Mouse (Mus musculus) CH12.LX (cell line): ENCODE results near the gene Calhm1. TPM values are rescaled to one million over a fixed set of nuclear protein-coding genes. Genes with fewer than 3 reads are reported as not detected.

Experiments
- DNase-seq: peaks from one replicate; pipeline ENCODE4 v3.0.0-alpha.2; 2013; ENCODE audit errors: extremely low read depth
- H3K27ac ChIP-seq: 2 replicates; pipeline ENCODE4 v1.5.1; 2012; ENCODE audit warnings: low read depth, mild to moderate bottlenecking, control low read depth, moderate library complexity; ENCODE audit not compliant: insufficient read depth
- H3K27me3 ChIP-seq: replicated peaks from 2 replicates; pipeline ENCODE3; 2012; ENCODE audit warnings: inconsistent platforms
- H3K36me3 ChIP-seq, 2 experiments: replicated peaks in 1 of 2; 2 replicates each; pipeline versions ENCODE3 to v1.6.1; 2012; ENCODE audit warnings: inconsistent platforms in 1 of 2, low read length in 1 of 2, mild to moderate bottlenecking in 1 of 2, mixed read lengths in 1 of 2, moderate library complexity in 1 of 2; ENCODE audit not compliant: control insufficient read depth in 1 of 2, insufficient read depth in 1 of 2
- H3K4me1 ChIP-seq, 2 experiments: 2 replicates each; pipeline ENCODE4 v1.6.1; 2012; ENCODE audit warnings: inconsistent platforms in 1 of 2, moderate library complexity in 1 of 2; ENCODE audit not compliant: insufficient read depth in 2 of 2, control insufficient read depth in 1 of 2
- H3K4me2 ChIP-seq: 2 replicates; pipeline ENCODE4 v1.6.1; 2012; ENCODE audit warnings: low read depth, mild to moderate bottlenecking, control low read depth; ENCODE audit not compliant: poor library complexity, insufficient read depth, severe bottlenecking
- H3K4me3 ChIP-seq, 3 experiments: fragments of 150-350 bp in 1 of 3; sonication (generic) in 1 of 3; replicated peaks in 1 of 3; 2 replicates each; pipeline versions ENCODE3 to v1.5.1; 2011 to 2012; ENCODE audit warnings: low read depth in 2 of 3, low read length in 2 of 3, mild to moderate bottlenecking in 2 of 3, moderate library complexity in 2 of 3, control low read depth in 1 of 3, improper control_type of control experiment in 1 of 3, inconsistent platforms in 1 of 3, mixed read lengths in 1 of 3; ENCODE audit not compliant: poor library complexity in 1 of 3
- H3K79me2 ChIP-seq: replicated peaks from 2 replicates; pipeline ENCODE4 v1.6.1; 2012; ENCODE audit warnings: mild to moderate bottlenecking, moderate library complexity; ENCODE audit not compliant: control insufficient read depth, poor library complexity, insufficient read depth, severe bottlenecking; ENCODE audit errors: extremely low read depth
- H3K9ac ChIP-seq: 2 replicates; pipeline ENCODE4 v1.6.1; 2012; ENCODE audit warnings: low read depth, mild to moderate bottlenecking, control low read depth, moderate library complexity; ENCODE audit not compliant: insufficient read depth
- H3K9me3 ChIP-seq: replicated peaks from 2 replicates; pipeline ENCODE3; 2012; ENCODE audit warnings: low read length, inconsistent platforms, mixed read lengths
- E2F4 ChIP-seq: IDR thresholded peaks from 2 replicates; pipeline ENCODE4 v1.6.1; 2011; ENCODE audit warnings: low read depth, low read length, improper control_type of control experiment; ENCODE audit not compliant: insufficient replicate concordance
- ELF1 ChIP-seq: IDR thresholded peaks from 2 replicates; pipeline ENCODE4 v1.6.1; 2014; ENCODE audit warnings: low read depth, mild to moderate bottlenecking, inconsistent platforms, low read length, improper control_type of control experiment
- EP300 ChIP-seq: IDR thresholded peaks from 2 replicates; pipeline ENCODE4 v1.6.1; 2011; ENCODE audit warnings: low read length, improper control_type of control experiment
- JUND ChIP-seq: conservative IDR thresholded peaks from 2 replicates; pipeline ENCODE4 v1.6.1; 2011; ENCODE audit warnings: low read depth, low read length, improper control_type of control experiment
- MAFK ChIP-seq: IDR thresholded peaks from 2 replicates; pipeline ENCODE4 v1.6.1; 2011; ENCODE audit warnings: low read length, improper control_type of control experiment; ENCODE audit not compliant: insufficient replicate concordance
- MAX ChIP-seq: IDR thresholded peaks from 2 replicates; pipeline ENCODE4 v1.6.1; 2011; ENCODE audit warnings: low read length, improper control_type of control experiment
- MAZ ChIP-seq: IDR thresholded peaks from 2 replicates; pipeline ENCODE4 v1.6.1; 2012; ENCODE audit warnings: low read depth, mild to moderate bottlenecking, inconsistent platforms, low read length, improper control_type of control experiment, moderate library complexity
- MXI1 ChIP-seq: IDR thresholded peaks from 2 replicates; pipeline ENCODE4 v1.6.1; 2011; ENCODE audit warnings: mild to moderate bottlenecking, low read depth, low read length, improper control_type of control experiment
- MYC ChIP-seq: IDR thresholded peaks from 2 replicates; pipeline ENCODE4 v1.6.1; 2011; ENCODE audit warnings: low read depth, mild to moderate bottlenecking, improper control_type of control experiment, low read length
- NRF1 ChIP-seq: IDR thresholded peaks from 2 replicates; pipeline ENCODE4 v1.6.1; 2014; ENCODE audit warnings: low read depth, mild to moderate bottlenecking, inconsistent platforms, low read length, improper control_type of control experiment, moderate library complexity
- PAX5 ChIP-seq: IDR thresholded peaks from 2 replicates; pipeline ENCODE4 v1.6.1; 2012; ENCODE audit warnings: low read length, inconsistent platforms, mixed read lengths
- POLR2AphosphoS2 ChIP-seq: IDR thresholded peaks from 2 replicates; pipeline ENCODE4 v1.6.1; 2011; ENCODE audit warnings: low read depth, low read length, improper control_type of control experiment
- RAD21 ChIP-seq: IDR thresholded peaks from 2 replicates; pipeline ENCODE4 v1.6.1; 2011; ENCODE audit warnings: low read depth, mild to moderate bottlenecking, low read length, improper control_type of control experiment, moderate library complexity
- RCOR1 ChIP-seq: conservative IDR thresholded peaks from 2 replicates; pipeline ENCODE4 v1.6.1; 2012; ENCODE audit warnings: low read depth, mild to moderate bottlenecking, inconsistent platforms, low read length, improper control_type of control experiment
- SIN3A ChIP-seq: IDR thresholded peaks from 2 replicates; pipeline ENCODE4 v1.6.1; 2012; ENCODE audit warnings: low read length, improper control_type of control experiment, inconsistent platforms
- SMC3 ChIP-seq: IDR thresholded peaks from 2 replicates; pipeline ENCODE4 v1.6.1; 2011; ENCODE audit warnings: low read depth, low read length, improper control_type of control experiment
- TBP ChIP-seq: conservative IDR thresholded peaks from 2 replicates; pipeline ENCODE4 v1.6.1; 2011; ENCODE audit warnings: low read depth, low read length, improper control_type of control experiment
- TCF12 ChIP-seq: IDR thresholded peaks from 2 replicates; pipeline ENCODE4 v1.6.1; 2014; ENCODE audit warnings: low read depth, mild to moderate bottlenecking, inconsistent platforms, low read length, improper control_type of control experiment
- UBTF ChIP-seq: IDR thresholded peaks from 2 replicates; pipeline ENCODE4 v1.6.1; 2012; ENCODE audit warnings: low read depth, mild to moderate bottlenecking, inconsistent platforms, low read length, improper control_type of control experiment, moderate library complexity
- USF2 ChIP-seq: conservative IDR thresholded peaks from 2 replicates; pipeline ENCODE4 v1.6.1; 2011; ENCODE audit warnings: low read depth, low read length, improper control_type of control experiment
- ZMIZ1 ChIP-seq: IDR thresholded peaks from 2 replicates; pipeline ENCODE4 v1.6.1; 2012; ENCODE audit warnings: low read depth, mild to moderate bottlenecking, inconsistent platforms, low read length, improper control_type of control experiment
- dilution Hi-C: fragments of 300-500 bp; cut with MboI; formaldehyde crosslinking; loops from 2 replicates; pipeline ENCODE4 v1.14.3; 2020; ENCODE audit warnings: low sequenced_read_pairs; ENCODE audit not compliant: extremely low pct_unique_long_range_greater_than_20kb, extremely low pct_ligation_motif_present
- in situ Hi-C: fragments of 300-500 bp; cut with MboI; formaldehyde crosslinking; loops from 3 replicates; pipeline ENCODE4 v1.14.3; 2019; ENCODE audit warnings: low sequenced_read_pairs, low pct_ligation_motif_present, low pct_unique_long_range_greater_than_20kb, mixed read lengths
- polyA plus RNA-seq: library from polyadenylated mRNA; unstranded; fragments of >175 nt; gene quantifications from 2 replicates; pipeline ENCODE4 v1.2.1, GENCODE M21; 2012; ENCODE audit warnings: low read depth; ENCODE audit not compliant: insufficient read length
- total RNA-seq, 2 experiments: library from RNA; depleted of rRNA; stranded (reverse); fragments of 300-350 nt in 1 of 2; fragments of >200 nt in 1 of 2; gene quantifications; 2 replicates each; pipeline ENCODE4 v1.2.3; 2012 to 2014

Calhm1 gene
- total and polyA plus RNA-seq, 3 experiments = not detected

GRCm38 (mm10) chr19:47153767-47154166 lies 9.7 kb upstream of the Calhm1 start:
- Histone ChIP-seq H3K9me3 (no peaks in the 10 kb centered on the region), H3K36me3 (no peaks in the 10 kb centered on the region), H3K27ac (no peak overlapping the region), H3K4me3 (no peak overlapping the region), H3K4me2 (no peak overlapping the region), H3K4me1 (peaks cover 2 to 13% of the 10 kb centered on the region in 2 experiments; a peak in 3 of 4 replicates), H3K9ac (no peak overlapping the region), H3K79me2 (no peaks in the 10 kb centered on the region), H3K27me3 (no peaks in the 10 kb centered on the region)
- no peak for DNase-seq
- in situ Hi-C loops = no loop called here
- dilution Hi-C loops = no loop called here
- no peak for TF ChIP-seq NRF1
- TF ChIP-seq POLR2AphosphoS2 = no peak
- TF ChIP-seq MAFK = no peak
- TF ChIP-seq E2F4 = no peak
- TF ChIP-seq TCF12 = no peak
- no peak for TF ChIP-seq RAD21
- TF ChIP-seq MAX = no peak
- no peak for TF ChIP-seq RCOR1
- TF ChIP-seq EP300 = no peak
- no peak for TF ChIP-seq ZMIZ1
- no peak for TF ChIP-seq MXI1
- no peak for TF ChIP-seq UBTF
- TF ChIP-seq JUND = no peak
- TF ChIP-seq TBP = no peak
- TF ChIP-seq PAX5 = no peak

- Histone ChIP-seq H3K9me3 (no peaks in the 10 kb centered on the region), H3K27me3 (no peaks in the 10 kb centered on the region), H3K4me2 (no peak overlapping the region)
- no peak for DNase-seq
- TF ChIP-seq MAZ (no peak), MYC (no peak), TCF12 (no peak), RAD21 (no peak), EP300 (no peak), SIN3A (no peak), USF2 (no peak), SMC3 (no peak), ELF1 (no peak)
- TF ChIP-seq, all 38 proteins: peak for 0
- in situ Hi-C loops (no loop called here), dilution Hi-C loops (no loop called here)
- Histone ChIP-seq H3K4me1 (peaks cover 12 to 25% of the 10 kb centered on the region in 2 experiments), H3K36me3 (no peaks in the 10 kb centered on the region), H3K9ac (no peak overlapping the region), H3K79me2 (no peaks in the 10 kb centered on the region), H3K4me3 (no peak overlapping the region), H3K27ac (no peak overlapping the region)
Observed at GRCm38 (mm10) chr19:47152062-47152369, 8.0 kb upstream of the Calhm1 start.
